Mouse (Mus musculus): ENCODE data around the gene Acss1.

DNA sequence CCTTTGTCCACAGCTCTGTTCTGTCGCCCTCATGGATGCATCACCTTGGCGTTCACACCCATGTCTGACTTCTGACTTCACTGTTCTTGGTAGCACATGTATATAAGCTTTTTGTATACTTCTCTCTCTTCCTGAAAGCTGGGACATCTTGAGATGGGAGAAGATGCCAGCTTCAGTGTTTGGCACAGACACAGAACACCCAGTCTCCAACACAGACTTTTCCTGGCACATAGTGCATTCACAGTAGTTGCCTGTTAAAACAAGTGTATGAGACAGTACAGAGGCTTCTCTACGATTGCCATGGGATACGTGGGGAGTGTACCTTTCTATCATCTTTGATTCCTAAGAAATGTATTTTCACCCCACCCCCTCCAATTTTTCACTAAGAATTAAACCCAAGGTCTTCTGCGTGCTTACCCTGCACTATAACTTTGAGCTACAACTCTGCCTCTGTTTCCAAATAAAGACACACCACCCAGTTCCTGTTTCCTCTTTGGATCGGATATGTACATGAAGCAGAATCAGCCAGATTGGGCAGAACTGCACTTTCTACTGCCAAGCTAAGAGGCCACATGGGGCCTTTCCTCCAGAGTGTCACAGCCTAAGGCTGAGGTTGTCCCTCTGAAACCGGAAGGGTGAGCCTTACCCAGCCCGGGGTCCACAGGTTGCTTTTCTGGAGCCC is 3.5 kb upstream of the Acss1 start:
- no peak for TF ChIP-seq CTCF (IDR thresholded peaks at IDR 0.05; ENCODE audit: low read depth)
- TF ChIP-seq EP300 (IDR thresholded peaks at IDR 0.05; ENCODE audit: low read depth): no peak
